Mouse (Mus musculus) intestine, embryonic 14.5 days (tissue): Measurements from ENCODE around the gene Gm21775. TPM values are rescaled to one million over a fixed set of nuclear protein-coding genes. Genes with fewer than 3 reads are reported as not detected.
"Not testable (repeated sequence)": the region's sequence is repeated elsewhere in the genome, so short reads cannot be mapped to it uniquely, and the experiment has no call there.

ENCODE experiments used
- ATAC-seq: fragments of 200-750 bp; cut with Nextera tagmentation; replicated peaks from 2 replicates; pipeline ENCODE4 v1.8.0; 2017; ENCODE audit warnings: low read depth, moderate number of reproducible peaks, moderate TSS enrichment, moderate library complexity; ENCODE audit not compliant: low FRiP score, low TSS enrichment
- DNase-seq: peaks from one replicate; pipeline ENCODE4 v3.0.0-alpha.2; 2018; ENCODE audit warnings: low spot score
- H3K27ac ChIP-seq: fragments of 300-500 bp; sonication (generic); 2 replicates; pipeline ENCODE4 v1.5.1; 2014; ENCODE audit warnings: low read depth, mild to moderate bottlenecking, control low read depth
- H3K27me3 ChIP-seq: fragments of 300-500 bp; sonication (generic); replicated peaks from 2 replicates; pipeline ENCODE4 v1.6.1; 2014; ENCODE audit warnings: low read length, control low read depth; ENCODE audit not compliant: control insufficient read depth, insufficient read depth
- H3K36me3 ChIP-seq: fragments of 300-500 bp; sonication (generic); 2 replicates; pipeline ENCODE4 v1.6.1; 2014; ENCODE audit warnings: low read length, control low read depth; ENCODE audit not compliant: control insufficient read depth, insufficient read depth
- H3K4me1 ChIP-seq: fragments of 300-500 bp; sonication (generic); replicated peaks from 2 replicates; pipeline ENCODE4 v1.6.1; 2014; ENCODE audit warnings: low read length, control low read depth, mixed read lengths; ENCODE audit not compliant: control insufficient read depth, insufficient read depth
- H3K4me2 ChIP-seq: fragments of 300-500 bp; sonication (generic); 2 replicates; pipeline ENCODE4 v1.6.1; 2014; ENCODE audit warnings: low read length
- H3K4me3 ChIP-seq: fragments of 300-500 bp; sonication (generic); 2 replicates; pipeline ENCODE4 v1.5.1; 2014; ENCODE audit warnings: low read depth, low read length, control low read depth, mixed read lengths
- H3K9ac ChIP-seq: fragments of 300-500 bp; sonication (generic); 2 replicates; pipeline ENCODE4 v1.6.1; 2014; ENCODE audit warnings: mild to moderate bottlenecking, low read length
- H3K9me3 ChIP-seq: fragments of 300-500 bp; sonication (generic); 2 replicates; pipeline ENCODE4 v1.6.1; 2016; ENCODE audit warnings: low read length, control low read depth; ENCODE audit not compliant: control insufficient read depth
- whole genome bisulfite sequencing: fragments of 180-500 bp; shearing (Covaris S2); extraction: QIAGEN DNeasy Blood & Tissue Kit; methylation state at CpG from one replicate; pipeline ENCODE4 v1.1.7; 2014; 5-methylcytosine and 5-hydroxymethylcytosine counted together
- polyA plus RNA-seq: library from polyadenylated mRNA; unstranded; fragments of >200 nt; fragmentation: Nextera tagmentation; extraction: Ambion mirVana; gene quantifications from 2 replicates; pipeline ENCODE4 v1.2.1, GENCODE M21; 2014

Gene Gm21775
- not detected in 2 replicates for polyA plus RNA-seq

DNA sequence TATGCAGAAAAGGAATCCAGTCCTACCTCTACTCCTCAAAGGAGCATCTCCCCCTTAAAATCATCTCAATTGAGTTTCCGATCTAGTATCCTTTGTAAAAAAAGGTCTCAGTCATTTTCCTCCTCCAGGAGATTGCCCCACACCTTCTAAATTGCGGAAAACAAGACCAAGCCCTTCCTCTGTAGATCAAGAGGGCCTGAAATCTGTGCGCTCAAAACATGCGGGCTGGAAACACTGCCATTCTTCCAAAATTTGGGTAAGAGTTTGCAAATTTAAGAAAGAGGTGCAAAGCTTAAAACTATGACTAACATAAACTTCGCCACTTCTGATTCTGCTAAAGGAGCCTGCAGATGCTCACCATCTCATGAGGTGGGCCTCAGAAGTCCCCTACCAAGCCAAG lies at the start of gene Gm21775:
Gene Gm21775 (plus strand): TSS at position 301 of the 400 bp plus-strand sequence.
- not testable (repeated sequence) for H3K27me3 ChIP-seq, H3K9me3 ChIP-seq, H3K27ac ChIP-seq, H3K9ac ChIP-seq, H3K4me2 ChIP-seq, DNase-seq, ATAC-seq, H3K36me3 ChIP-seq, H3K4me3 ChIP-seq, H3K4me1 ChIP-seq
- 75% methylated on average over 2 of the region's 5 CpGs for WGBS

DNA sequence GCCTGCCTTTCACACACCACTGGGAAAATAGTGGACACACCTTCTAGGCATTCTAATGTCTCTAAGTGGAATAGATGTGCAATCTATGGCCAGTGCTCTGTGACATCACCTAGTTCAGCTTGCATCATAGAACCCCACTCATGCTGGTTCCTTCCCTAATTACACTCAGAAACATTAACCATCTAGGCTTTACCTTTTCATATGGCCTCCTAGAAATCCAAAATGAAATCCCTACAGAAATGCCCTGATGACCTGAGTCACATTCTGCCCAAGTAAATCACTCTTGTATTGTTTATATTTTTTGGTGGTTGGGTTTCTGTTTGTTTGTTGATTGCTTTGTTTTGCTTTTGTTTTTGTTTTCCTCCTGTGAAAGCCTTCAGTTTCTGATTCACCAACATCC lies 17.3 kb upstream of the Gm21775 start, which contains the start of gene Gm20737:
Gene Gm20737 (minus strand): TSS at position 101 of the 400 bp plus-strand sequence.
- H3K9ac ChIP-seq, H3K4me2 ChIP-seq, DNase-seq, H3K36me3 ChIP-seq, ATAC-seq, H3K27me3 ChIP-seq, H3K9me3 ChIP-seq, H3K4me1 ChIP-seq, H3K27ac ChIP-seq, H3K4me3 ChIP-seq: not testable (repeated sequence)

Other genes with a start within 250 kb of the Gm21775 start
- gene Gm20834, start 228.9 kb upstream of the Gm21775 start, polyA plus RNA-seq: not detected in 2 replicates
- not detected in 2 replicates for gene Gm28510, start 140.7 kb upstream of the Gm21775 start, polyA plus RNA-seq
- gene Gm20737, start 17.4 kb upstream of the Gm21775 start, polyA plus RNA-seq: not detected in 2 replicates
- gene Gm21900, start 62.9 kb downstream of the Gm21775 start, polyA plus RNA-seq: not detected in 2 replicates
- gene Gm20777, start 199.0 kb downstream of the Gm21775 start, polyA plus RNA-seq: not detected in 2 replicates